Mouse (Mus musculus) heart, embryonic 14.5 days (tissue): ENCODE results near the gene Tmem255b. TPM values are rescaled to one million over a fixed set of nuclear protein-coding genes. Genes with fewer than 3 reads are reported as not detected.

Experiments used
- ATAC-seq: fragments of 200-750 bp; cut with Nextera tagmentation; 2 replicates; pipeline ENCODE4 v1.8.0; 2017; ENCODE audit warnings: low read depth, moderate TSS enrichment; ENCODE audit not compliant: insufficient number of reproducible peaks, insufficient read depth, low FRiP score
- H3K27ac ChIP-seq, 2 experiments: fragments of 200-500 bp in 1 of 2; fragments of 300-500 bp in 1 of 2; sonication (generic) in 1 of 2; replicated peaks in 1 of 2; 2 replicates each; pipeline ENCODE4 v1.5.1; 2012 to 2014; ENCODE audit warnings: low read depth in 2 of 2, low read length in 2 of 2, control low read depth in 1 of 2, mild to moderate bottlenecking in 1 of 2, mixed read lengths in 1 of 2; ENCODE audit not compliant: control insufficient read depth in 1 of 2, insufficient read depth in 1 of 2
- H3K27me3 ChIP-seq: fragments of 300-500 bp; sonication (generic); 2 replicates; pipeline ENCODE4 v1.6.1; 2014; ENCODE audit warnings: mild to moderate bottlenecking, low read length, control low read depth; ENCODE audit not compliant: control insufficient read depth, insufficient read depth
- H3K36me3 ChIP-seq: fragments of 300-500 bp; sonication (generic); 2 replicates; pipeline ENCODE4 v1.6.1; 2014; ENCODE audit warnings: mild to moderate bottlenecking, control low read depth, low read length, mixed read lengths; ENCODE audit not compliant: control insufficient read depth, insufficient read depth
- H3K4me1 ChIP-seq, 2 experiments: fragments of 200-500 bp in 1 of 2; fragments of 300-500 bp in 1 of 2; sonication (generic) in 1 of 2; 2 replicates each; pipeline ENCODE4 v1.6.1; 2012 to 2014; ENCODE audit warnings: low read length in 2 of 2, control low read depth in 1 of 2, mixed read lengths in 1 of 2; ENCODE audit not compliant: control insufficient read depth in 2 of 2, insufficient read depth in 2 of 2
- H3K4me2 ChIP-seq: fragments of 300-500 bp; sonication (generic); 2 replicates; pipeline ENCODE4 v1.6.1; 2014; ENCODE audit warnings: mild to moderate bottlenecking, low read length
- H3K4me3 ChIP-seq, 2 experiments: fragments of 200-500 bp in 1 of 2; fragments of 300-500 bp in 1 of 2; sonication (generic) in 1 of 2; 2 replicates each; pipeline ENCODE4 v1.5.1; 2012 to 2014; ENCODE audit warnings: low read length in 2 of 2, mild to moderate bottlenecking in 2 of 2, control low read depth in 1 of 2, low read depth in 1 of 2, moderate library complexity in 1 of 2; ENCODE audit not compliant: control insufficient read depth in 1 of 2, insufficient read depth in 1 of 2
- H3K9ac ChIP-seq: fragments of 300-500 bp; sonication (generic); 2 replicates; pipeline ENCODE4 v1.6.1; 2014; ENCODE audit warnings: mild to moderate bottlenecking, low read length
- H3K9me3 ChIP-seq: fragments of 300-500 bp; sonication (generic); 2 replicates; pipeline ENCODE4 v1.6.1; 2016; ENCODE audit warnings: low read length, control low read depth; ENCODE audit not compliant: control insufficient read depth
- WGBS: fragments of 180-500 bp; shearing (Covaris S2); extraction: QIAGEN DNeasy Blood & Tissue Kit; methylation state at CpG from one replicate; pipeline ENCODE4 v1.1.7; 2014; 5-methylcytosine and 5-hydroxymethylcytosine counted together
- polyA plus RNA-seq: library from polyadenylated mRNA; unstranded; fragments of >200 nt; fragmentation: Nextera tagmentation; extraction: Ambion mirVana; gene quantifications from 2 replicates; pipeline ENCODE4 v1.2.1, GENCODE M21; 2014

The Tmem255b gene
- polyA plus RNA-seq, 1 experiment from 2014 or later, result 0.97 TPM

DNA sequence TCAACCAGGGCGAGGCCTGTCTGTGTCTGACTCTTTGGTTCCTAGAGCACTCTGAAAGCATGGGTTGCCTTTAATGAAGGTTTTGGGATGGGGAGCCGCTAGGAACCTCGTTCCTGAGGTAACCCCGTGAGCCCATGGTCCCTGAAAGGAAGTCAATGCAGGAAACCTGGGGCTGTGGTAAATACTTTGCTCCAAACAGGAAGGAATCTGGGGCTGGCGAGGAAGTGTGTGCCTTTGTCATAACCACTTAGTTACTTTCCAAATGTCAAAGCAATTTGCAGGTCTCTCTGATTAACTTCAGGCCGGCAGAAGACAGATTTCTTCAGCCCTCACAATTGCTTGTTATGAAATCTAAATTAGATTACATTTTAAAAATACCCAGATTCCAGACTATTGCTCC lies 7.6 kb upstream of the Tmem255b start:
- no peaks in the 10 kb centered on the region for H3K9me3 ChIP-seq
- no peaks in the 10 kb centered on the region for H3K36me3 ChIP-seq
- no peak overlapping the region for H3K4me2 ChIP-seq
- no peaks in the 10 kb centered on the region for H3K4me1 ChIP-seq
- WGBS, result 63% methylated on average over 6 of the region's 6 CpGs
- H3K27me3 ChIP-seq, result peaks cover 3% of the 10 kb centered on the region; the same call in 1 of the 2 replicates
- no peak for ATAC-seq
- no peak overlapping the region for H3K4me3 ChIP-seq
- H3K9ac ChIP-seq, result no peak overlapping the region
- no peak overlapping the region for H3K27ac ChIP-seq

DNA sequence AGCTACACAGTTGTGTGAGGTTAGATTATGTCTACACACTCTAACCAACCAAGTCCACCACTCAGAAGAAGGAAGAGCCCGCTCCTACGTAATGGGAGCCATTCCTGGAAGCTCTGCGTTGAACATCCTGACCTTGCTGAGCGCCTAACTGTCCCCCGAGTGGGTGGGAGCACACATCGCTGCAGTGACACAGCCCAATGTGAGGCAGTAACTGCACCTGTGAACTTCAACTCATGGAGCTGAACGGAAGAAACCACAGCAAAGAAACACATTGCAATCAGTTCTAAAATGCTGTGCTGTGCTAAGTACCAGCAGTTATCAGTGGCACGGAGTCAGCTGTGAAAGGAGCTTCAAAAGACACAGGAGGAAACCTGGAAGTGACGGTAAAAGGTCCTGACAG lies 6.8 kb upstream of the Tmem255b start:
- WGBS, result 75% methylated on average over 9 of the region's 9 CpGs
- Histone ChIP-seq H3K4me2 (no peak overlapping the region), H3K9me3 (no peaks in the 10 kb centered on the region), H3K36me3 (no peaks in the 10 kb centered on the region), H3K27ac (no peak overlapping the region), H3K4me1 (no peaks in the 10 kb centered on the region), H3K9ac (no peak overlapping the region), H3K27me3 (peaks cover 3% of the 10 kb centered on the region; the same call in 1 of the 2 replicates), H3K4me3 (no peak overlapping the region)
- ATAC-seq, result no peak

DNA sequence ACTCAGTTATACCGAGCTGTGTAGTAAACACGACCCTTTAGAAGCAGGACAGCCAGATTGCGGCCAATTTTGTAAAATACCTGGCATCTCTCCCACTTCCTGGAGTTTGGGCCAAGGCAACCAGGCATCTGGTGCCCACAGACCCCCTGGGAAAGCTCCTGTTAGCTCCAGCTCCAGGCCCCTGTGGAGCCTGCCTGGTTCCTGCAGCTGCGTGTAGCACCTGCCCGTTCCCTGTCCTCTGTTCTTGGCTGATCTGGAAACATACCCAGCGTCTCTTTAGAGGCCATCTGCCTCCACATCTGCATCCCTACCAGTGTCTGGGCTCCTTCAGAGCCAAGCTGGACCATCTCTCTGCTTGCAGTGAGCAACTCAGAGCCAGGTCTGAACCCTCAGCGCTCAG lies 4.6 kb upstream of the Tmem255b start:
- Histone ChIP-seq H3K36me3 (no peaks in the 10 kb centered on the region), H3K4me1 (no peaks in the 10 kb centered on the region), H3K27me3 (peaks cover 16% of the 10 kb centered on the region), H3K4me3 (no peak overlapping the region), H3K9ac (no peak overlapping the region), H3K27ac (no peak overlapping the region), H3K4me2 (no peak overlapping the region), H3K9me3 (no peaks in the 10 kb centered on the region)
- ATAC-seq, result no peak
- WGBS, result 78% methylated on average over 7 of the region's 7 CpGs

DNA sequence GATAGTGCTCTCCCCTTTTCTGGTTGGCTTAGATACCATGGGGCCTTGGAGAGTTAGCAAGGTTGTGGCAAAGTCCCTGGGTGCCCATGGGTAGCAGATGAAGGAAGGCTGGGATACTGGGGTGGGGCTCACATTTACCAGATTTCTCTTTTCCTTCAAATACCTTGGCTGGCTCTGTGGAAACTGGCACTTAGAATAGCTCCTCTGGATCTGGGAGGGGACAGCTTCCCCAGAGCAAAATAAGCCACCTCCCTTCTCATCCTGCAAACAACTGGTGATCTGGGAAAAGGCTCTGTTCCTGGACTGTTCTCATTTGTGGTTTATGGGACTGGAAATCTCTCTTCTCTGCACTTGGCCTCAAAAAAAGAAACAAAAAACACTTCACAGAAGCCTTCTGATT lies 4.1 kb upstream of the Tmem255b start:
- Histone ChIP-seq H3K9me3 (no peaks in the 10 kb centered on the region), H3K27me3 (peaks cover 21% of the 10 kb centered on the region), H3K9ac (no peak overlapping the region), H3K27ac (no peak overlapping the region), H3K36me3 (no peaks in the 10 kb centered on the region), H3K4me2 (no peak overlapping the region), H3K4me1 (no peaks in the 10 kb centered on the region), H3K4me3 (no peak overlapping the region)
- ATAC-seq, result no peak

DNA sequence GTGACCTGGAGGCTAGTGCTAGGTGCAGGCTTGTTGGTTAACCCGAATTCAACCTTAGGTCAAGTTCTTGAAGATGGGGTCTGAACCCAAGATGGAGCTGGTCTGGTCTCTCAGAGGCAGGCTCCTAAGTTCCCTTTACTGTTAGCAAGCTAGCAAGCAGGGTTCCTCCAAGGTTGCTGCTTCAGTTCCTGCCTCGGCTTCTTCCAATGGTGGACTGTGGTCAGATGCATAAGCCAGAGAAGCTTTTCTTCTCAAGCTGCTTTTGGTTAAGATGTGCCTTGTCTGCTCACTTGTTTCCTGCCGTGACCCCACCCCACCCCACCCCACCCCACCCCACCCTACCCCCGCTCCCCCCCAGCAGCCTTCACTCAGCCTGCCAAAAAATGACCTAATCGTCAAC lies 1.9 kb upstream of the Tmem255b start:
- H3K4me2 ChIP-seq, result no peak overlapping the region
- H3K9ac ChIP-seq, result no peak overlapping the region
- H3K36me3 ChIP-seq, result no peaks in the 10 kb centered on the region
- H3K27ac ChIP-seq, result no peak overlapping the region
- H3K4me1 ChIP-seq, result no peaks in the 10 kb centered on the region
- peaks cover 37% of the 10 kb centered on the region for H3K27me3 ChIP-seq
- no peak overlapping the region for H3K4me3 ChIP-seq
- WGBS, result 52% methylated on average over 5 of the region's 5 CpGs
- no peak for ATAC-seq
- H3K9me3 ChIP-seq, result no peaks in the 10 kb centered on the region

DNA sequence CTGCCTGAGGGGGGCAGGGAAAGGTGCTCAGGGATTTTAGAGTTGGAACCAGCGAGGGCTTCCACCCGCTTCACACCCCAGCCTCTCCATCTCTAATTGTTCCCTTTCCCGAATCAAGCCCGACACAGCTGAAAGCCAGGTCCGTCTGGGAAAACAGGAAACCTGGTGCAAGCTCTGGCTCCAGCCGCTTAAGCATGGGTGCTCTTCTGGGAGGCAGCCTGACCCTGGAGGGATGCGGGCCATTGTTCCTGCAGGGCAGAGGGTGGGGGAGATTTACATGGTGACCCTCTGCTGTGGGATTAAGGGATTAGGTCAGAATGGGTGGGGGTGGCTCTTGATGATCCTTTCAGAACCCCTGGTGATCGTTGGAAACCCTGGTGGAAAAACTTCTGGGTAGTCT lies 1.1 kb downstream of the Tmem255b start:
- no peak overlapping the region for H3K9ac ChIP-seq
- H3K36me3 ChIP-seq, result no peaks in the 10 kb centered on the region
- H3K27ac ChIP-seq, result no peak overlapping the region
- ATAC-seq, result no peak
- H3K9me3 ChIP-seq, result no peaks in the 10 kb centered on the region
- H3K4me2 ChIP-seq, result 0 out of 2 replicates have a peak overlapping the region, but pooled peaks have one; percentile 0
- H3K27me3 ChIP-seq, result peaks cover 34% of the 10 kb centered on the region
- H3K4me1 ChIP-seq, result no peaks in the 10 kb centered on the region
- 10% methylated on average over 8 of the region's 8 CpGs for WGBS
- H3K4me3 ChIP-seq, result no peak overlapping the region

DNA sequence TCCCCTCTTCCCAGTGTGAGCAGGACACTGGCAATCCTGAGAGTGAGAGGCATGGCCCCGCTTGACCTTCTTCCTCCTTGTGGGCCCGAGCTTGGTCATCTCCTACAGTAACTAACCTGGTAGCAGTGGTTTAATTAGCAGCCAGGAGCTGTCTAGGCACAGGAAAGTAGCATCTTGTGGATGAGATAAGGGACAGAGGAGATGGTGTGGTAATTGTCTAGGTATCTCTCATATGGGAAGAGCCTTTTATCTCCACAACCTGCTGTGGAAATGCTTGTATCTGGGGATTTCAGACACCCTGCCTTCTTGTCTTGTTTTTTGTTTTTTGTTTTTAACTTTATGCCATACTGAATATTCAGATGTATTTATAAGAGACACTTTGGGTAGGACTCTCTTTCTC lies 2.5 kb downstream of the Tmem255b start:
- H3K27ac ChIP-seq, result no peak overlapping the region
- 62% methylated on average over 2 of the region's 2 CpGs for WGBS
- H3K27me3 ChIP-seq, result peaks cover 34% of the 10 kb centered on the region
- no peak overlapping the region for H3K4me3 ChIP-seq
- ATAC-seq, result no peak
- H3K4me2 ChIP-seq, result no peak overlapping the region
- no peaks in the 10 kb centered on the region for H3K36me3 ChIP-seq
- H3K9me3 ChIP-seq, result no peaks in the 10 kb centered on the region
- H3K9ac ChIP-seq, result no peak overlapping the region
- no peaks in the 10 kb centered on the region for H3K4me1 ChIP-seq

DNA sequence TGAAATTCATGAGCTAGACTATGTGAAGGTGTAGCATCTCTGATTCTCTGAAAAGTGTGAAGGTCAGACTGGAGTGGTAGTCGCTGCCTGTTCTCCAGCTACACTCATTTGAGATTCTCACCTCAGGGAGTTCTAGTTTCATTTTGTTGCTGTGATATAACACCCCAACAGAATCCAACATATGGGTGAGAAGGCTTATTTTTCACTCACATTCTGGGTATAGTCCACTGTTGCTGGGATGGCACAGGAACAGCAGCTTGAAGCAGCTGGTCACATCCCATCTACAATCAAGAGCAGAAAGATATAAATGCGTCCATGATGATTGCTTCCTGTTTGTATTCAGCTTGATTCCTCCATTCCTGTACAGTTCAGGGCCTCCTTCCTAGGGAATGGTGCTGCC lies 7.2 kb downstream of the Tmem255b start:
- no peak overlapping the region for H3K9ac ChIP-seq
- H3K4me1 ChIP-seq, result no peaks in the 10 kb centered on the region
- no peaks in the 10 kb centered on the region for H3K9me3 ChIP-seq
- H3K27ac ChIP-seq, result no peak overlapping the region
- no peak for ATAC-seq
- 71% methylated on average over 2 of the region's 2 CpGs for WGBS
- H3K4me3 ChIP-seq, result no peak overlapping the region
- no peak overlapping the region for H3K4me2 ChIP-seq
- no peaks in the 10 kb centered on the region for H3K36me3 ChIP-seq
- peaks cover 4% of the 10 kb centered on the region; the same call in 1 of the 2 replicates for H3K27me3 ChIP-seq
